Mouse (Mus musculus): ENCODE data around the gene Krtap4-13.
"Not testable (repeated sequence)": the region's sequence is repeated elsewhere in the genome, so short reads cannot be mapped to it uniquely, and the experiment has no call there.

DNA sequence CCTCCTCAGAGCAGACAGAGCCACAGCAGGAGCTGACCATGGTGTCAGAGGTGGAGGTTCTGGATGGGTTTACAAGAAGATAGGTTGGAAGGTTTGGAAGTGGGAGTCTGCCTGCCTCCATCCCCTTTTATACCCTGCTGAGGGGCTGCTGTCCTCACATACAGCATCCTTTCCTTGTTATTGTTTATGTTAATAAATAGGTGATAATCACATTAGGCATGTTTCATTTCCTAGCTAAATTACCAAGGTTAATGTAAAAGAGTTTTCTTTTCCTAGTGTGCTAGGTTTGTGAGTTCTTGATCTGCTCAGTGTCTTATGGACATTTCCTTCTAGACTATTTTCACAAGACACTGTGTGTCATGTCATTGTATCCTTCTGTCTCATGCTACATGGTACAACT lies at the start of gene Krtap4-13:
- not testable (repeated sequence) for TF ChIP-seq CTCF, POLR2A (IDR thresholded peaks at IDR 0.05; ENCODE audit: insufficient read depth, low read depth, low read length)
